Mouse (Mus musculus) limb, embryonic 14.5 days (tissue): ENCODE measurements around the gene Polr2c. TPM values are rescaled to one million over a fixed set of nuclear protein-coding genes. Genes with fewer than 3 reads are reported as not detected.
A peak's percentile ranks its signal among the peaks of the same experiment; 100 is the strongest.

ENCODE experiments used
- ATAC-seq: fragments of 200-750 bp; cut with Nextera tagmentation; 2 replicates; pipeline ENCODE4 v1.8.0; 2017; ENCODE audit warnings: low read depth, moderate number of reproducible peaks, moderate TSS enrichment; ENCODE audit not compliant: low FRiP score
- DNase-seq: peaks from one replicate; pipeline ENCODE4 v3.0.0-alpha.2; 2015; ENCODE audit warnings: low spot score
- H3K27ac ChIP-seq: fragments of 300-500 bp; sonication (generic); replicated peaks from 2 replicates; pipeline ENCODE4 v1.5.1; 2014; ENCODE audit warnings: low read depth, mild to moderate bottlenecking, low read length, moderate library complexity, mixed read lengths
- H3K27me3 ChIP-seq: fragments of 300-500 bp; sonication (generic); 2 replicates; pipeline ENCODE4 v1.6.1; 2014; ENCODE audit warnings: low read length, mixed read lengths; ENCODE audit not compliant: control insufficient read depth, insufficient read depth
- H3K36me3 ChIP-seq: fragments of 300-500 bp; sonication (generic); 2 replicates; pipeline ENCODE4 v1.6.1; 2014; ENCODE audit warnings: mild to moderate bottlenecking, low read length, moderate library complexity, mixed read lengths; ENCODE audit not compliant: control insufficient read depth, insufficient read depth
- H3K4me1 ChIP-seq: fragments of 300-500 bp; sonication (generic); 2 replicates; pipeline ENCODE4 v1.6.1; 2014; ENCODE audit warnings: antibody characterized with exemption, low read length, mixed read lengths; ENCODE audit not compliant: control insufficient read depth, insufficient read depth
- H3K4me2 ChIP-seq: fragments of 300-500 bp; sonication (generic); replicated peaks from 2 replicates; pipeline ENCODE4 v1.6.1; 2014; ENCODE audit warnings: low read depth, mild to moderate bottlenecking, low read length, moderate library complexity; ENCODE audit not compliant: severe bottlenecking
- H3K4me3 ChIP-seq: fragments of 300-500 bp; sonication (generic); replicated peaks from 2 replicates; pipeline ENCODE4 v1.5.1; 2014; ENCODE audit warnings: low read length
- H3K9ac ChIP-seq: fragments of 300-500 bp; sonication (generic); 2 replicates; pipeline ENCODE4 v1.6.1; 2014; ENCODE audit warnings: mild to moderate bottlenecking, low read depth, low read length, moderate library complexity; ENCODE audit not compliant: severe bottlenecking
- H3K9me3 ChIP-seq: fragments of 300-500 bp; sonication (generic); 2 replicates; pipeline ENCODE4 v1.6.1; 2016; ENCODE audit warnings: low read length; ENCODE audit not compliant: control insufficient read depth
- POLR2A ChIP-seq: fragments of 200-500 bp; IDR thresholded peaks from 2 replicates; pipeline ENCODE4 v1.8.0; 2012; ENCODE audit warnings: inconsistent platforms, mild to moderate bottlenecking, moderate library complexity, borderline replicate concordance; ENCODE audit not compliant: insufficient read depth, insufficient read length; ENCODE audit errors: extremely low read depth
- WGBS: fragments of 180-500 bp; shearing (Covaris S2); extraction: QIAGEN DNeasy Blood & Tissue Kit; methylation state at CpG from one replicate; pipeline ENCODE4 v1.1.7; 2014; 5-methylcytosine and 5-hydroxymethylcytosine counted together
- polyA plus RNA-seq, 2 experiments: library from polyadenylated mRNA; depleted of rRNA in 1 of 2; stranded (reverse) in 1 of 2; unstranded in 1 of 2; fragments of >200 nt; fragmentation: Nextera tagmentation in 1 of 2; extraction: Ambion mirVana in 1 of 2; gene quantifications; 2 replicates each; pipeline versions ENCODE4 v1.2.1 to v1.2.3; 2012 to 2014

Polr2c gene
- polyA plus RNA-seq, 2 experiments, result 129 to 135 TPM

DNA sequence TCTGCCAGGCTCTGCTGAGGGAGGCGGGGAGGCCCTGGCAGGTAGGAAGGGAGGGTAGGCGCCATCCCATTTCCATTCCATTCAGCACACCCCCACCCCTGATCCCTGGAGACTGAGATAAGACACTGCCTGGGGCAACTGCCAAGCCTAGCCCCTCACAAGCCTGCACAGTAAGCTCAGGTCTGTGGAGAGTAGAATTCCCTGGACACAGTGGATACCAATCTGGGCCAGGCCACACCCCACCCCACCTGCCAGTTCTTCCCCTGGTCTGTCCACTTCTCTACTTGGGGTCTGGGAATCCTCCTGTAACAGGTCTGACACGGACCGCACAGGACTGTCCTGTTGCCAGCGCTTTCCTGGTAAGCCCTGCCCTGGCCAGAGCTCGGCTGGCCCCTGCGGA is 11.9 kb downstream of the Polr2c start:
- WGBS, result 73% methylated on average over 7 of the region's 7 CpGs
- H3K9ac ChIP-seq, result no peak overlapping the region
- no peak overlapping the region for H3K4me2 ChIP-seq
- no peaks in the 10 kb centered on the region for H3K9me3 ChIP-seq
- no peak overlapping the region for H3K27ac ChIP-seq
- H3K4me1 ChIP-seq, result peaks cover 30% of the 10 kb centered on the region
- peaks cover 31% of the 10 kb centered on the region for H3K36me3 ChIP-seq
- ATAC-seq (no peak), DNase-seq (no peak)
- peaks cover 1% of the 10 kb centered on the region; the same call in 1 of the 2 replicates for H3K27me3 ChIP-seq
- H3K4me3 ChIP-seq, result no peak overlapping the region
- no peak for TF ChIP-seq POLR2A

DNA sequence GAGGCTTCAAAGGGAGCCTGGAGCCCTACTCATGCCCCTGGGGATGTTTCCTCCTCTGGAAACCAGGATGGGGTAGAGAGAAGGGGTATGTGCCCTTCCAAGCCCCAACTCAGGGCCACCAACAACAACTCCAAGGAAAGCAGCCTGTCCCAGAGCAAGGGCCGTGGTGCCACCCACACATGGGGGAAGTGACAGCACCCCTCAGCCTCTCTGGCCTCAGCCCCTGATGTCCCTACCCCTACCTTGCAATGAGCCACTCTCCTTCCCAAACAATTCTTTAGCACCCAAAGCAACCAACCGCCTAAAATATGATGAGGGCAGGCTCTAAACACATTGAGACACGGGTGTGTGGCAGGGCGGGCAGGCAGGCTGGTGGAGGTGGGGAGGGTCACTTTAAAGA is 12.8 kb downstream of the Polr2c start:
- H3K27me3 ChIP-seq, result peaks cover 3% of the 10 kb centered on the region; the same call in 1 of the 2 replicates
- peak overlapping the region; percentile 57; the same call in 1 of the 2 replicates for H3K9ac ChIP-seq
- DNase-seq (no peak), ATAC-seq (no peak)
- no peak for TF ChIP-seq POLR2A
- H3K4me1 ChIP-seq, result peaks cover 38% of the 10 kb centered on the region
- H3K9me3 ChIP-seq, result no peaks in the 10 kb centered on the region
- peak overlapping the region; percentile 95 for H3K4me2 ChIP-seq
- no peak overlapping the region for H3K27ac ChIP-seq
- H3K4me3 ChIP-seq, result peak overlapping the region; percentile 51; the same call in 1 of the 2 replicates
- 41% methylated on average over 4 of the region's 4 CpGs for WGBS
- peaks cover 22% of the 10 kb centered on the region for H3K36me3 ChIP-seq

DNA sequence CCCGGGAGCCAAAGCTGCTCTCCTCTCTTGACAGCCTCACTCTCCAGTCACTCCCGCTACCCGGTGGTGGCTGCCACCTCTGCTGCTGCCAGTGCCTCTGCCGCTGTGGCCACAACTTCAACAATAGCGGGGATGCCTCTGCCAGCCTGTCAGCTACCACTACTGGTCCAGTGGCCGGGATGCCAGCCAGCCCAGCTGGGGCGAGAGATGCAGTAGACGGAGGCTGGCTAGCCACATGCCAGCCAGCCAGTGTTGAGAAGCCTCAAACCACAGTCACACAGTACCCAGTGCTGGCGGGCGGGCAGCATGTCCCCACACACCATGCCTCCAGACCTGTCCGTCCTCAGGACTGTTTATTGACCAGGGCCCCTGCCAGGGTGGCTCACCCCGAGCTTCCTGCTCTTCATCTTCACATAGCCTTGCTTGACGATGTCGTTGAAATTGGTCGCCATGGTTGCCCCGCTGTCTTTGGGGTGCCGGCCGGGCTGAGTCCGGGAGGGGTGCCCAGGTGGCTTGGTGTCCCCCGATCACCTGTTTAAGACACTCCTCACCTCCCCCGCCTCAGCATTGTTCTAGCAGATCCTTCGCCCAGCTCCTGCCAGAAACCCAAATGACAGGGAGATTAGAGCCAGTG is 13.3 kb downstream of the Polr2c start:
- Histone ChIP-seq H3K9me3 (no peaks in the 10 kb centered on the region), H3K4me1 (peaks cover 44% of the 10 kb centered on the region), H3K36me3 (peaks cover 16% of the 10 kb centered on the region), H3K27ac (no peak overlapping the region; the same call in 1 of the 2 replicates), H3K27me3 (peaks cover 3% of the 10 kb centered on the region; the same call in 1 of the 2 replicates), H3K4me3 (peak overlapping the region; percentile 51), H3K4me2 (peak overlapping the region; percentile 95), H3K9ac (peak overlapping the region; percentile 57)
- ATAC-seq (peak; percentile 5; the same call in 1 of the 2 replicates), DNase-seq (no peak)
- WGBS, result 10% methylated on average over 20 of the region's 22 CpGs
- no peak for TF ChIP-seq POLR2A

DNA sequence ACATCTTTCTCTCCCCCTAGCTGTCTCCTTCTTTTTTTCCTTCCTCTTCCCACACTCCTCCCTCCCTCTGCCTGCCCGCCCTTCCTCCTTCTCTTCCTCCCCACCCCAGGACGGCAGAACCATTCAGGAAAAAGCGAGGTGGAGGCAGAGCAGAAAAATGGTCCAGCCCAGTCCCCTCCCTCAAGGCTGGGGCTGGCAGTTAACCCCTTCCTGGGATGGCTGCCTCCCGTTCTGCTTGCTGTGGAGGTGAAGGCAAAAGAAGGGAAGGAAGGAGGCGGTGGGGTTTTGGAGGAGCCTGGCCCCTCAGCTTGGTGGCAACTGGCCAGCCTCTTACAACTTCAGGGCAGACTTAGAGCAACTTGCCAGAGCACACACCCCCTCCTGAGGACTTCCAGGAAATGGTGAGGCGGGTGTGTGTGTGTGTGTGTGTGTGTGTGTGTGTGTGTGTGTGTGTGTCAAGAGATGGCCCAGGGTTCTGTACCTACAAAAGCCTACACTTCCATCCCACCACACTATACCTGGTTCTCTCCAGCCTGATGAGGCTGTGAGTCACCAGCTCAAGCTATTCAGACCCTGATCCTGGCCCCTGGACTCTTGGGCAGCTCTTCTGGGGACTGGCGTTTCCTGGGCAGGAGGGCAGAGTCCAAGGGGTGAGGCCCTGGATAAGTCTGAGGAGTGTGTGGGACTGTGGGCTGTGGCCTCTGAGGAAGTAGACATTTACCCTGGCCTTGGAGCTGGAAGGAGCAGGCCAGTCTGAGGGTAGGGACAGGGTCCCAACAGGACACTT is 14.1 kb downstream of the Polr2c start:
- peaks cover 46% of the 10 kb centered on the region for H3K4me1 ChIP-seq

DNA sequence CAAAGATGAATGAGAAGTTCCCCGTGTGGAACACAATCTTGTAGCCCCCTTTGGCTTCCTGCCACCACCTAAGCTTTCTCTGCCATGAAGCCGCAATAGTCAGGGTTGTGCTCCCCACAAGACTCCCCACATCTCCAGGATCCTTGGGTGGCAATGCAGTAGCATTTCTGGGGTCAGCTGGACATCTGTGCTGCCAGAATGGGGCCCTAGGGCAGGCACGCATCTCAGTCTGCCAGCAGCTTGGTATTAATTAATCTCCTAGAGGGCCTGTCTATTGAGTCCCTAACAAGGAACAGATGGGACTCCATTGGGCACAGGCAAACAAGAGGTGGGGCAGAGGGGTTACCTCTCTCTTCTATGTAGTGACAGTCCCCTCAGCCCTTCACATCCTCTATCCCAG is 14.9 kb downstream of the Polr2c start:
- no peak for ATAC-seq
- H3K27ac ChIP-seq, result no peak overlapping the region

More for the DNA sequence above, 14.1 kb downstream of the Polr2c start:
- ATAC-seq (peak; percentile 83), DNase-seq (peak; percentile 83)
- Histone ChIP-seq H3K9ac (peak overlapping the region; percentile 57), H3K4me2 (peak overlapping the region; percentile 95), H3K27me3 (peaks cover 3% of the 10 kb centered on the region; the same call in 1 of the 2 replicates), H3K36me3 (peaks cover 9% of the 10 kb centered on the region), H3K9me3 (no peaks in the 10 kb centered on the region), H3K4me3 (peak overlapping the region; percentile 51), H3K27ac (peak overlapping the region; percentile 33)
- TF ChIP-seq POLR2A, result no peak
- WGBS, result 0% methylated on average over 7 of the region's 7 CpGs

More for the DNA sequence above, 14.9 kb downstream of the Polr2c start:
- WGBS, result 26% methylated on average over 3 of the region's 3 CpGs
- peaks cover 2% of the 10 kb centered on the region; the same call in 1 of the 2 replicates for H3K36me3 ChIP-seq
- no peaks in the 10 kb centered on the region for H3K9me3 ChIP-seq
- H3K9ac ChIP-seq, result 0 out of 2 replicates have a peak overlapping the region, but pooled peaks have one; percentile 7
- TF ChIP-seq POLR2A, result no peak
- 0 out of 2 replicates have a peak overlapping the region, but pooled peaks have one; percentile 9 for H3K4me2 ChIP-seq
- peaks cover 51% of the 10 kb centered on the region for H3K4me1 ChIP-seq
- no peak for DNase-seq
- H3K27me3 ChIP-seq, result peaks cover 3% of the 10 kb centered on the region; the same call in 1 of the 2 replicates
- H3K4me3 ChIP-seq, result no peak overlapping the region
